Mouse (Mus musculus): Measurements from ENCODE around the gene Adipoq.
"Not testable (repeated sequence)": the region's sequence is repeated elsewhere in the genome, so short reads cannot be mapped to it uniquely, and the experiment has no call there.

Gene Adipoq

GRCm38 (mm10) chr16:23158957-23159356, 12.6 kb downstream of the Adipoq start:
- no peak for DNase-seq (ENCODE audit: low read depth in 1 of 2, low spot score in 2 of 2)

- DNase-seq (ENCODE audit: low read depth in 1 of 2, low spot score in 2 of 2) = no peak
These were observed 13.4 kb downstream of the Adipoq start for GRCm38 (mm10) chr16:23159749-23160148.

- DNase-seq (ENCODE audit: low read depth in 1 of 2, low spot score in 2 of 2) = no peak
These were observed 15.8 kb downstream of the Adipoq start for GRCm38 (mm10) chr16:23162116-23162515.

- no peak for DNase-seq (ENCODE audit: low read depth in 1 of 2, low spot score in 2 of 2)
These were observed 18.1 kb downstream of the Adipoq start for GRCm38 (mm10) chr16:23164443-23164842.

GRCm38 (mm10) chr16:23165441-23165840, 19.1 kb downstream of the Adipoq start:
- no peak for DNase-seq (ENCODE audit: low read depth in 1 of 2, low spot score in 2 of 2)

GRCm38 (mm10) chr16:23166646-23167045, 20.3 kb downstream of the Adipoq start:
- no peak for DNase-seq (ENCODE audit: low read depth in 1 of 2, low spot score in 2 of 2)

GRCm38 (mm10) chr16:23167079-23167478, 20.7 kb downstream of the Adipoq start:
- no peak for DNase-seq (ENCODE audit: low read depth in 1 of 2, low spot score in 2 of 2)

- no peak for DNase-seq (ENCODE audit: low read depth in 1 of 2, low spot score in 2 of 2)
These were observed 24.5 kb downstream of the Adipoq start for GRCm38 (mm10) chr16:23170813-23171212.

- DNase-seq (ENCODE audit: low read depth in 1 of 2, low spot score in 2 of 2) = no peak
These were observed 27.6 kb downstream of the Adipoq start for GRCm38 (mm10) chr16:23173904-23174303.

GRCm38 (mm10) chr16:23174855-23175254, 28.5 kb downstream of the Adipoq start:
- DNase-seq (ENCODE audit: low read depth in 1 of 2, low spot score in 2 of 2) = no peak

GRCm38 (mm10) chr16:23175956-23176355, 29.6 kb downstream of the Adipoq start:
- DNase-seq (ENCODE audit: low read depth in 1 of 2, low spot score in 2 of 2) = no peak

- DNase-seq (ENCODE audit: low read depth in 1 of 2, low spot score in 2 of 2) = no peak
These were observed 31.5 kb downstream of the Adipoq start for GRCm38 (mm10) chr16:23177856-23178255.

GRCm38 (mm10) chr16:23178796-23179195, 32.5 kb downstream of the Adipoq start:
- no peak for DNase-seq (ENCODE audit: low read depth in 1 of 2, low spot score in 2 of 2)

- not testable (repeated sequence) for DNase-seq (ENCODE audit: low read depth in 1 of 2, low spot score in 2 of 2)
These were observed 33.1 kb downstream of the Adipoq start for GRCm38 (mm10) chr16:23179436-23179835.

GRCm38 (mm10) chr16:23181054-23181453, 34.7 kb downstream of the Adipoq start:
- no peak for DNase-seq (ENCODE audit: low read depth in 1 of 2, low spot score in 2 of 2)

- no peak for DNase-seq (ENCODE audit: low read depth in 1 of 2, low spot score in 2 of 2)
These were observed 35.2 kb downstream of the Adipoq start for GRCm38 (mm10) chr16:23181487-23181886.

- no peak for DNase-seq (ENCODE audit: low read depth in 1 of 2, low spot score in 2 of 2)
These were observed 35.7 kb downstream of the Adipoq start for GRCm38 (mm10) chr16:23181942-23182597.

- DNase-seq (ENCODE audit: low read depth in 1 of 2, low spot score in 2 of 2) = no peak
These were observed 39.5 kb downstream of the Adipoq start for GRCm38 (mm10) chr16:23185824-23186223.

- no peak for DNase-seq (ENCODE audit: low read depth in 1 of 2, low spot score in 2 of 2)
These were observed 40.1 kb downstream of the Adipoq start for GRCm38 (mm10) chr16:23186418-23186817.

- no peak for DNase-seq (ENCODE audit: low read depth in 1 of 2, low spot score in 2 of 2)
These were observed 41.6 kb downstream of the Adipoq start for GRCm38 (mm10) chr16:23187983-23188382.

GRCm38 (mm10) chr16:23189612-23190011, 43.3 kb downstream of the Adipoq start:
- no peak for DNase-seq (ENCODE audit: low read depth in 1 of 2, low spot score in 2 of 2)

- DNase-seq (ENCODE audit: low read depth in 1 of 2, low spot score in 2 of 2) = no peak
These were observed 45.4 kb downstream of the Adipoq start for GRCm38 (mm10) chr16:23191560-23192242.

GRCm38 (mm10) chr16:23195618-23196017, 49.3 kb downstream of the Adipoq start:
- DNase-seq (ENCODE audit: low read depth in 1 of 2, low spot score in 2 of 2) = no peak

All from monocyte, adult 2 months (primary cell).